Mouse (Mus musculus): ENCODE data around the gene Cntfr.
"Not testable (repeated sequence)": the region's sequence is repeated elsewhere in the genome, so short reads cannot be mapped to it uniquely, and the experiment has no call there.

- TF ChIP-seq CTCF (IDR thresholded peaks at IDR 0.05; ENCODE audit: control insufficient read depth, insufficient read depth, insufficient replicate concordance, low read depth, low read length); POLR2A (IDR thresholded peaks at IDR 0.05; ENCODE audit: control insufficient read depth, low read depth, low read length): not testable (repeated sequence)
These were observed 10.9 kb downstream of the Cntfr start for GRCm38 (mm10) chr4:41685882-41686492.
